Mouse (Mus musculus): Measurements from ENCODE around the gene Igsf9b.

- TF ChIP-seq CTCF (IDR thresholded peaks at IDR 0.05; ENCODE audit: low read depth) (no peak), EP300 (IDR thresholded peaks at IDR 0.05; ENCODE audit: low read depth) (no peak)
Measured at GRCm38 (mm10) chr9:27308045-27308444, 9.0 kb downstream of the Igsf9b start.

All from liver, postnatal 0 days (tissue).